Mouse (Mus musculus): ENCODE results near the gene Mest.

Gene Mest

GRCm38 (mm10) chr6:30723331-30723730, at the start of gene Mest:
Gene Mest, plus strand, starts transcription at chr6:30723547.
- DNase-seq (ENCODE audit: low spot score) = no peak

DNA sequence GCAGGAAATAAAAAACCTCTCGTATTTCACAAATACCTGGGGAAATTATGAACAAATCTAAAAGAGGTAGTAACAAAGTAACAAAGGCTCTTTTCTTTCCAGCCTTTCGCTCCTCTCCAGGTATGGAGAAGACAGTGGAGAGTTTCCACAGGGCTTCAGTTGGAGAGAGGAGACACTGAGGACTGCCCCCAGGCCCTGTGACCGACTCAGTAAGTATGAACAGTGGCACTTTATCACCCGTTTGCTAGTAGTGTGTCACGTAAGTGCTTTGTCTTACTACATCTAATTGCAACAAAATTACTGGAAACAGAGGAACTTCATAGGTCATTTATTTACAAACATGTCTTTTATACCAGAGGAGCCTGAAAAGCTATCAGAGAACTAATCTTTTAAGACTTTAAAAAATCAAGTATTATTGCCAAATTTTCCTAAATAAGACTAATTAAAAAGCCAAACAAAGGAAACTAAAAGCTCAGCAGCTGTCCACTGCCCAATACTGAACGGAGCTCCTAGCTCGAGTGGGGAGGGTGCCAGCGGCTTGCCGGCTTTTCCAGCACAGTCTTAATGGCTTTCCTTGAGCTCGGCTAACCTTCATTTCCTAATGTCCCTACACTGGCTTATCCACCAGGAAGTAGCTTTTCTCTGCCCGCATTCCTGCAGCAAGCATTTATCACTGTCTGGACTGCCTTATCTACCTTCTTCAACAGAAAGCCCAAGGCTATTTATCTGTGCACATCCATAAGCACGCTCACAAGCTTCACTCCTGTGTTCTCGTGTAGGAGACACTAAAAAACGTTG, 49.4 kb upstream of the Mest start:
- no peak for DNase-seq (ENCODE audit: low spot score)

GRCm38 (mm10) chr6:30674714-30675280, 48.5 kb upstream of the Mest start:
- no peak for DNase-seq (ENCODE audit: low spot score)

DNA sequence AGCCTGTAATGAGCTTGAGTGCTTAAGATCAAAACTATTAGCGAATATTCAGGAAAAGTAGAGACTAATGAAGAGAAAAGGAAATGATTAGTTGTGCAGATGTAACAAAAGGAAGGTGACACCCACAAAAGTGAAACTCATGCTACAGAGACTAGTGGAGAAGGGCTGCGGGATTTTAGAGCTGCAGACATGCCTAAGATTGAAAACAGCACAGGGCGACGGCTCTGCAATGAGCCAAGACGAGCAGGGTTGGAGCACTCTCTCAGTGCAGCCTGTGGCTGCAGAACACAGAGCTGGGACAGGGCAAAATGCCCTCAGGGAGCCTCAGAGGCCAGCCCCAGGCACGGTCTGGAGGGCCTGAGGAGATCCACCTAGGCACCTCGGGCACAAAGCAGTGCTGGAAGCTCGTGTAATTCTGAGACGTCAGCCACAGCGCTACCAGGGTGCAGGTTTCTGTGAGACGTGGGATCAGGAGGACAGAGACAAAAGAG, 48.0 kb upstream of the Mest start:
- DNase-seq (ENCODE audit: low spot score) = no peak

- DNase-seq (ENCODE audit: low spot score) = no peak
These were observed 46.8 kb upstream of the Mest start for GRCm38 (mm10) chr6:30676506-30676905.

- DNase-seq (ENCODE audit: low spot score) = no peak
These were observed 45.8 kb upstream of the Mest start for GRCm38 (mm10) chr6:30677591-30677990.

GRCm38 (mm10) chr6:30678482-30678881, 44.9 kb upstream of the Mest start:
- DNase-seq (ENCODE audit: low spot score) = no peak

- DNase-seq (ENCODE audit: low spot score) = no peak
These were observed 43.8 kb upstream of the Mest start for GRCm38 (mm10) chr6:30679567-30679966.

DNA sequence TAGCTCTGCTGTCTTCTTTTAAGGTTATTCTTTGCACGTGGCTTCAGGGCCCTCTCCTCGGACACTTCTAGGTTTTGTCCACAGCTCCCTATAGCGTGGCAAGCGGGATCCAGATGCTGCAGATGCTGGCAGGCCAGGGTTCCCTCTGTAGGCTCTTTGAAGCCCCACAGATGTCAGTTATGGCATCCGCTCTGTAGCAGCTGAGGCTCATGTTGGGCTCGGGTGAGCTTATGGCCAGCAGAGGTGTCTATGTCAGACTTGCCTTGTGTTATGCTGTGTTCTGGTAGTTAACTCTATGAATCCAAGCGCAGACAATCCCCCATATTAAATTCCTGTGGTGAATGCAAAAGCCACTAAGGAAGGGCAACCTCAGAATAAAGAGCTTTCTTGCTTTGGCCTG, 42.9 kb upstream of the Mest start:
- DNase-seq (ENCODE audit: low spot score) = no peak

- DNase-seq (ENCODE audit: low spot score) = no peak
These were observed 41.1 kb upstream of the Mest start for GRCm38 (mm10) chr6:30681935-30682900.

GRCm38 (mm10) chr6:30684570-30684969, 38.8 kb upstream of the Mest start:
- no peak for DNase-seq (ENCODE audit: low spot score)

- no peak for DNase-seq (ENCODE audit: low spot score)
These were observed 36.1 kb upstream of the Mest start for GRCm38 (mm10) chr6:30687198-30687597.

DNA sequence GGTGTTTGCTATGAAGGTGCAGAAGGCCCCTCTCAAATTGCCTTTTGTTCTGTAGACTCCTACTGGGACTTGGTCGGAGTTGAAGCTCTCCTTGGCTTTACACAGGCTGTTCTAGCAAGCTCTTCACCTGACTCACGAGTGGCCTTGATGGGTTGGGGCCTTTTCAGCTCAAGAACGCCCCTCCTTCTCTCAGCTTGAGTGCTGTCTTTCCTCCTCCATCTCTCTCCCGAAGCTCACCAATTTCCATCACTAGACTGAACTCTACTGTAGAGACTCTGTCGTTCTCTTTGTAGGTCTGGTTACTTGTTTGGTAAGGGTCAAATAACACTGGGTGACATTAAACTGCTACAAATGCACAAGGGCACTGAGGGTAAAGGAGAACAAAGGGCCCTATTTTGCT, 30.5 kb upstream of the Mest start:
- no peak for DNase-seq (ENCODE audit: low spot score)

DNA sequence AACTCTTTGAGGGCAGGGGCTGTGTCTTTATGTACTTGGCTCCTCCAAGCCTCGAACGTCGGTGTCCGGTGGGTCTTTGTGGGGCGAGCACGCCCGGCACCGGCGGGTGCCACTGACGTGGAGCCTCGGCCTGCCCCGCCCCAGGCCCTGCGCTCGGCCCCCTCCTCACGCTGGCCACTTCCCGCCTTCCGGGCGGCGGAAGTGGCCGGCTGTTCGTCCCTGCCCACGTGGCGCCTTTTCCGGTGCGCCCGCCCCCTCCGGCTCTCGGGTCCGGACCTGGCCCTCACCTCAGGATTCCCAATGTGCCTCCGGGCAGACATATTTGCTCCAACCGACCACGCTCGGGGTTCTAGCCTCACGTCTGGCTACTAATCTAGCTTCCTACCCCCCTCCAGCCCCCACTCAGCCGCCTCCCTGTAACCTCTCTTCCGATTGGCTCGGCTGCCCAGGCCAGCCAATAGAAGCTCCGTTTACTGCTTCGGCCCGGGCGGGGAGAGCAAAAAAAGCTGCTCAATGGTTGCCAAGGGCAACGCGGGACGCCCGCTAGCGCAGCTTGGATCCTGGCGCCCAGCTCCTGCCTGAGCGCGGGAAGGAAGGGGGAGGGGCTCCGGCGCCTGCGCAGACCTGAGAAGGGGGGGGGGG, 29.9 kb upstream of the Mest start, which contains the start of gene Cep41:
Gene Cep41 (minus strand): TSS at position 400 of the 642 bp plus-strand sequence.
- peak; percentile 99 for DNase-seq (ENCODE audit: low spot score)

DNA sequence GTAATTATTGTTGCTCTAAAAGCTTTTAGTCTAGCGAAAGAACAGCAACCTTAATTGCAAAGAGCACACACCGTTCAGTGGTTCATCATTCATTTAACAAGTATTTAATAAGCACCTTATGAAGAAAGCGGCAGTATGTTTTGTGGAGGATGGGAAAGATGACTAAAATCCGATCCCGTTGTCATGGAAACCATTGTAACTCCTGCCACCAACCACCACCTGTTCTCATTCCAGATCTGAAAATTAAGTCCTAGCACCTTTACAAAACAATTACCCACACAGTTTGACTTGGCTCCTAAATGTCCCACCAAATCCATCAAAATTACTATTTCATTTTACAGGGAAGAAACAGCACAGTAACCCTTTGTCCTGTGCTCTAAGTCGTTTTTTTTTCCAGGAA, 29.1 kb upstream of the Mest start:
- no peak for DNase-seq (ENCODE audit: low spot score)

DNA sequence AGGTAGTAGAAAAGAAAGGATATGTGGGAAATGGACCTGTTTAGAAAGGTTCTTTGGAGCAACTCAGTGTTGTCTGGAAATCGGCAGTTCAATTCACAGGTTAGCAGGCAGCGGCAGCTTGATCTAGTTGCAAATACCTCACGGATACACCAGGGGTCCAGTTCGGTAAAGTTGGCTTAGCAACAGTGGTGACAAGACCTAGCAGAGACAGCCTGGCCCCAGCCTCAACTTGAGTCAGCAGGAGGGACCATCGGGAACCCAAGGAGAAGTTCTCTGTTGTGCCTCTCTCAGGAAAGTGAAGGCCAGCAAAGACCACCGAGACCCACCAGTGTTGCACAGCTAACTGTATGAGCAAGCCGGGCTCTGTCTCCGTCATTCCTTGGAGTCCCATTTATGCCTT, 28.2 kb upstream of the Mest start:
- no peak for DNase-seq (ENCODE audit: low spot score)

- no peak for DNase-seq (ENCODE audit: low spot score)
These were observed 25.9 kb upstream of the Mest start for GRCm38 (mm10) chr6:30697464-30697863.

DNA sequence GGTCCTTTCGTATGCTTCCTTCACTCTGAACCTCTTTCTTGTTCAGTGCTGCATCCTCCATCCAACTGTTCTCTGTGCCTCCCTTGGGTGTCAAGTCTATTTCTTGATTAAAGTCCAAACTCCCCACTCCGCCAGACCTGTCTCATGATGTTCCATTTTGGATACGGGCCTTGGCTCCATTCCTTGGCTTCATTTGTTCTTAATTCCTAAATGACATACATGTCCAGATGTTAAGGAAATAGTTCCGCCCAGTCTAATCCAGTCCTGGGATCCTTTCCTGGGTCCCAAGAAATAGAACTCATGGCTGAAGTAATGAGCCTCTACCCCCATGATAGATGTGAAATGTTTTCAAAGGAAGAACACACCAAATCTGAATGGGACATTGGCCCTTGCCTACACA, 25.3 kb upstream of the Mest start:
- DNase-seq (ENCODE audit: low spot score) = no peak

DNA sequence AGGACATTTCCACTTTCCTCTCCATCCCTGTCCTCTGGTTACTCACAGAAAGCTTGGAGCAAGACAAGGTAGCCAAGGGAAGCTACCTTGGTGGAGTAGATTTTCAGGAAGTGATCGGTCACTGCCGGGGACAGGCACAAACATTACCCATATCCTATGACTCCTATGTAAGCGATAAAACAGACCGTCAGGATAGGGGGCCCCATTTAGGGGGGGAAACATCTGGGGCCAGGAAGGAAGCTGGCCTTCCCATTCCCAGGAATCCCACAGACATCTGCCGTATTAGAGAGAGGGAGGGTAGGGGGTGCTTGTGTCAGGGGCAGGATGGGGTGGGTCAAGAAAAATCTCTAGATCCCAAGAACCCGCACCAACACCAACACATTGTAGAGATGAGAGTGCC, 23.2 kb upstream of the Mest start:
- no peak for DNase-seq (ENCODE audit: low spot score)

DNA sequence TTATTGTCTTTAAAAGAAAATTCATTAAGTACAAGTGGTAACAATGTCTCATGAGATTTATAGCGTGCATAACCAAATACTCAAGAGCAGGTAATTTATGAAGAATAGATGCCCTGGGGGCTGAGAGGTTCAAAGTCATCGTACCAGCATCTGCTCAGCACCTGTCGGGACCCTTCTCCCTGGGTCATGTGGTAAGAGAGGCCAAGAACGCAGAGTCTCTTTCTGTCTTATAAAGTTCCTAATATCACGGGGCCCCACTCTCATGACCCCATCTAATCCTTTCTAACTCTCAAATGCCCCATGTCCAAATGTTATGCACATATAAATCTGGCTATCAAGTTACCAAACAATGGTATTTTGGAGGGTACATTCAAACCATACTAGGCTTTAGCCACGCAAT, 20.5 kb upstream of the Mest start:
- no peak for DNase-seq (ENCODE audit: low spot score)

DNA sequence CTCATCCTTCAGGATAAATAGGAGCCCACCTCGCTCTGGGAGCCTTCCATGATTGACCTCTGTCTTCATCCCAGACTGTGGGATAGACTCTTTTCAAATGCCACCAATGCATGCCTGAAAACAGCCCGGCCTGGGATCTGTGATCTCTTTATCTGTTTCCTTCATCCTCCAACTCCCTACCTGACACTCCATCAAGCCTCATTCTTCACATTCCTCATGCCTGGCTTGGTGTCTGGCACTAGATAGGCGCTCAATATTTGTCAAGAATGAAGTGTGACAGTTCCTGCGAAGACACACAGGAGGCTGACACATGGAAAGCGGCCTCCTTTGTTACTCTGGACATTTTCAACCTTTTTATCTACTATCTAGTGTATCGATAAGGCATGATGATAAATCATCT, 19.9 kb upstream of the Mest start:
- no peak for DNase-seq (ENCODE audit: low spot score)

Measured in ovary, postnatal 14 days (tissue).